Mouse (Mus musculus) lung, postnatal 10 days (tissue): ENCODE data around the gene Gbp2.

Experiments used
- DNase-seq: peaks from one replicate; pipeline ENCODE4 v3.0.0; 2021

Gene Gbp2

DNA sequence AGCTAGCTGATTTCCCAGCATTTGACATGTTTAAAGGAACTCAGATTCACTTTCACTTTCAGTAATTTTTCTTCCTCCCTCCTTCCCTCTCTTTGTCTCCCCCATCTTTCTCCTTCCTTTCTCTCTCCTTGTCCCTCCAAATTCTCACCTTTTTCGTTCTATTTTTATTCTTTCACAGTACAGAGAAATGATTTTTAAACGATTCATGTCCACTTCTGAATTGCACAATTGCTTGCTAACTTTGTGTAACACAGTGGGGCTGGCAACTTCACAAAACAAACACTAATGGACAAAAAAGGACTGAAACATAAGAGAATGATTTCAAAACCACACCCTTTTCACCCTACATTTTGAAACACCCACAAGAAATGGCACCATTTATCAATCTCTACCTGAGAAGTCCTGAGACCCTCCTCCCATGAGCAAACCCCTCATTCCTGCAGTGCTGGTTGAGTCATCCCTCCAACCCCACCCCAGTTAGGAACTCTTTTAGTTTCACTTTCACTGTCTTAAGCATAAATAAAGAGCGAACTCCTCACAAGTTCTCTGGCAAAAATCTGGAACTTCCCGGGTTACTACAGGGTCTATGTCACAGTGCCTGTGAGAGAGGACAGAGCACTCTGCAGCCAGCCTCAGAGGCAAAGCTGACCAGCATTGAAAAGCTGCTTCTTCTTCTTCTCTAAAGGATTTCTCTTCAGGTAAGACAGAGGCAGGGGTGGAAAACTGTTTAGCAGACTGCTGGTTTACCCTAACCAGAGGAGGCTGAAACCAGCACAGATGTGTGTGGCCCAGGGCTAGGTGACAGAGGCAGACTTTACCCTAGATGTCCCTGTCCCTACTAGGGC lies at the start of gene Gbp2:
TSS of gene Gbp2 (plus strand) at position 492 of the 845 bp plus-strand sequence.
- DNase-seq: peak; percentile 73

DNA sequence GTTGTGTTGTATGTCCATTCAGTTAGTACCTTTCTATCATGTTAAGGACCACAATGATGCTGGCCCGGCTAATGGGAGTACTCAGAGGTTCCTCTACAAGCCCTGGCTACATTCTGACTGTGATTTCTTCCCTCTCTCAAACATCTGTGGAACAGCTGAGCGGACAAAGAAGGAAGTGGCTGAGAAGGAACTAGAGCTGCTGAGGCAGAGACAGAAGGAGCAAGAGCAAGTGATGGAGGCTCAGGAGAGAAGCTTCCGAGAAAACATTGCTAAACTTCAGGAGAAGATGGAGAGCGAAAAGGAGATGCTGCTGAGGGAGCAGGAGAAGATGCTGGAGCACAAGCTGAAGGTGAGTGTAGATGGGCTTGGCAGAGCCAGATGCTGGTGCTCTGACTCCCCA lies 49.7 kb upstream of the Gbp2 start:
- DNase-seq: no peak

DNA sequence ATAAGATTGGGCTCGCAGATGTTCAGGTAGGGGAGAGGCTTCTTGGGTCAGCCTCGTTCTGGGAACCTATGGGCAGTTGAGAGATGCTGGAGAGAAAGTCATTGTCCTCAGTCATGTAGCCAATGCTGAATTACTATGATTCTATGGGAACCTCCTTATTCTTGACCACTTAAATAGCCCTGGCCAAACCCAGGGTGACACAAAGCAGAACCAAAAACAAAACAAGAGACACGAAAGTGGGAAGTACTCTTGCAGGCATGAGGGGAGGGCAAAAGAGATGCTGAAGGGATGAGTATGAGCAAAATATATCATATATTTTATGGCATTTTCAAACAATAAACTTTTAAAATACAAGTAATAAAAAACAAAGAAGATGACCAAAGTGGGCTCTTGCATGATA lies 43.3 kb upstream of the Gbp2 start:
- DNase-seq: no peak

DNA sequence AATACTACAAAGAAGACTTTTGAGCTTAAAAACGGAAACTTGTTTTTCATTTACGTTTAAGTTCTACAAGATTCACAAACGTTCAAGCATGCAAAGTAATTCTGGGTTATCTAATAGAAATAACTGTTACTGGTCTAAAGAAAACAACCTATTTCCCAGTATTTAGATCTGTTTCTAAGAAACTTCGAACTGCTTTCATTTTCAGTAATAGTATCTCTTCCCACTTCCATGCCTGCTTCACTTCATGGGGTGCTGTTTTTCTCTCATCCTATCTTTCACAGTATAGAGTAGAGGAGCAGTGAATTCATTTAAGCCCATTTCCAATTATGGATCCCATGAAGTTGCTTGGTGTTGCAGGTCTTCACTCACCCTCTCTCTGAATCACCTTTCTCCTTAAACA lies 42.1 kb upstream of the Gbp2 start:
- no peak for DNase-seq

GRCm38 (mm10) chr3:142583067-142583466 lies 37.3 kb upstream of the Gbp2 start:
- DNase-seq: no peak

DNA sequence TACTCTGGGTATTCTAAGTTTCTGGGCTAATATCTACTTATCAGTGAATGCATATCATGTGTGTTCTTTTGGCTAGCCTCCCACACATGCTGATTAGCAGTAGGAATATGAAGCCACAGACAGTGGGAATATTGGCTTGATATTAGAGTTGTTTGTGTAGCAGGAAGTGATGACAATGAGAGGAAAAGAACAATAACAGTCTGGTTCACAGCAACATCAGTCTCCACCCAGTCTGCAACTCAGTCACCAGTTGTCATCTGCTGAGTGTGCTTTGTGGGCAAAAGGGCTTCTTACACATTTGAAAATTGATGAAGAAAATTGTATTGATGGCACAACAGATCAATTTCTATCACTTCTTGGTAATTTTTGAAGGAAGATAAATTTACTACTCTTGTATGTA lies 33.0 kb upstream of the Gbp2 start:
- DNase-seq: peak; percentile 16

DNA sequence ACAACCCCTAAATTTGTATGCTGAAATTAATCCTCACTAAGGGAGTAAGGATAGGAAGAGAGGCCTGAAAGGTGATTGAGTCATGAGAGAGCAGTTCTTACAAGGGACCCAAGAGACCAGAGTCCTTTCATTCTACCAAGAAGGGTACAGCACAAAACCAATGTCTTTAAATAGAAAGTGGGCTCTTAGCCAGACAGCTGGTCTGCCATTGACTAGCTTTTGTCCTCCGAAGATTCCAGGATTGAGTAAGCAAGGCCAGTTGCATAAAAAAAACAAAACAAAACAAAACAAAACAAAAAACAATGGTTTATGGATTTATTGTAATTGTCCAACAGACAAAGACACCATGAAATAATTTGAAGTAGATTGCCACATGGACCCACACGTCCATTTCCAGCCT lies 31.5 kb upstream of the Gbp2 start:
- no peak for DNase-seq

DNA sequence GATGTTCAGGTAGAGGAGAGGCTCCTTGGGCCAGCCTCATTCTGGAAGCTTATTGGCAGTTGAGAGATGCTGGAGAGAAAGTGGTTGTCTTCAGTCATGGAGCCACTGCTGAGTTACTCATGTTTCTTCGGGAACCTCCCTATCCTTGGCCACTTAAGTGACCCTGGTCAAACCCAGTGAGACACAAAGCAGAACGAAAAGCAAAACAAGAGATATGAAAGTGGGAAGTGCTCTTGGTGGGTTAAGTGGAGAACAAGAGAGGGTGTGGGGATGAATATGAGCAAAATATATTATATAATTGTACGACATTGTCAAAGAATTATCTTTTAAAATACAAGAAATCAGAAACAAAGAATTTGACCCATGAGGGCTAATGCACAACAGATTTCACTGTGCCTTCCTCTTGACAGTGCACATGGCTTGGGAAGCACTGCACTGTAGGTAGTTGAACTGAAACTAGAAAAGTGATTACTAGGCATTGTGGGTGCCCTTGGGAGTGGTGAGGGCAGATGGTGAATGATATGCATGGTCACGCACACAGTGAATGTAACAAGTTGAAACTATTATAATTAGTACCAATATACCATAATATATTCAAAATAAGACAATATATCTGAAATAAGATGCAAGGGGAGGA lies 29.9 kb upstream of the Gbp2 start:
- DNase-seq: no peak

DNA sequence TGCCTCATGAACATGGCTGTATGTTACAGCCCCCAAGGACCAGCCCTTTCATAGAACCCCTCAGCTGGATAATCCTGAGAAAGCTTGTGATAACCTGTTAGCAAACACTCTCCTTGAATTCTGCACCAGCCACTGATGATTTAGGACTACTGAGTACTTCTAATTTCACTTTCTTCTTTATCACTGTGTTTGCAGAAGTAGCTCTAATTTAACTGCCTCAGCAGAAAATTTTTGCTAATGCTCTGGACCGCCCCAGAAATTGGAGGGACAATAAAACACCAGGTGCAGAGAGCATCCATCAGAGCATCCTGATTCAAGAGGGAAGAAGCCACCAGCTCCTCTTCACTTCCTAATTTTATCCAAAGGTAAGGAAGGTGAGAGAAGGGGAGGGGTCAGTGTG lies 25.9 kb upstream of the Gbp2 start, which contains the start of gene Gbp2b:
TSS of gene Gbp2b (plus strand) at position 301 of the 400 bp plus-strand sequence.
- no peak for DNase-seq

DNA sequence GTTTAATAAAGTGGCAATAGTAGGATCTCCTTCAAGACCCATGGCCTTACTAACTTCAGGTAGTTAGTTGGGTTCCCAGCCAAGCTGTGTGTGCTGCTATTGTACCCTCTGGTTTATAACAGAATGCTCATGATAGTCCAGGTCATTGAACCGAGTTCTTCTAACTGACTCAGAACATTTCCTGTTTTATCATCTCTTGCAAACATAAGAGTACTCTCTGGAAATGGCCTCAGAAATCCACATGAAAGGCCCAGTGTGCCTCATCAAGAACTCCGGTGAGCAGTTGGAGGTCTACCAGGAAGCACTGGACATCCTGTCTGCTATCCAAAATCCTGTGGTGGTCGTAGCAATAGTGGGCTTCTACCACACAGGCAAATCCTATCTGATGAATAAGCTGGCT lies 22.5 kb upstream of the Gbp2 start:
- DNase-seq: no peak

DNA sequence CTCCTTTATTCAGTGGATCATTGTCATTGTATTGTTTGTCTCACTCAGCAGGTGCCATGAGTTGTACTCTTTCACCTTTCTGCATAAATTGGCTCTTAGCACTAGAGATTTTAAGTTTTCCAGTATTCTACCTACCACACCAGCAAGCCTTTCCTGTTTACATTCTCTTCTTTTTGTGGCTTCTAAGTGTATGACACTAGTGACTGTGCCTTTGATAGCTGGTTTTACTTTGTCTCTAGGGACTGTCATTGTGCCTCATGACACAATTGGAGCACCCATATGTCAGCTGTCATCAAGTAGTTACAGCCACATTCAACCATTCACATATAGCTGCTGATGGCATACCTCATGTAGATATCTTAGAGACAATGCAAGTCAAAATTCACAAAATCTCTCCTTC lies 18.7 kb upstream of the Gbp2 start:
- no peak for DNase-seq

DNA sequence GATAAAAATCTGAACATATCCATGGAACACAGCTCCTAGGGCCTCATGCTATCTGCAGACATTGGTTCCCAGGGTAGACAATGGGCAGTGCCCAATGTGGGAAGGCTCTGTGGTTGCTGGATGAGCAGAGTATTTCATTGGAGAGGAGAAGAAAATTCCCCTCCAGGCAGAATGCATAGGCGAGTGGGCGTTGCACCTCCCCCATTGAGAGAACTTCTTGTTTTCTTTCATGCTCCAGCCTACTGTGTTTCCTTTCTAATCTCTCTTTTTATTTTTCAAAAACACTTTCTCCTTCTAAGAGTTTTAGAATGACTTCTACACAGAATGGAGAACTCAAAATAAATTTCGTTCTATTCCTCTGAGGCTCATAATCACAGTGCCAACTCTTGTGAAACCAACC lies 1.7 kb upstream of the Gbp2 start:
- DNase-seq: no peak

DNA sequence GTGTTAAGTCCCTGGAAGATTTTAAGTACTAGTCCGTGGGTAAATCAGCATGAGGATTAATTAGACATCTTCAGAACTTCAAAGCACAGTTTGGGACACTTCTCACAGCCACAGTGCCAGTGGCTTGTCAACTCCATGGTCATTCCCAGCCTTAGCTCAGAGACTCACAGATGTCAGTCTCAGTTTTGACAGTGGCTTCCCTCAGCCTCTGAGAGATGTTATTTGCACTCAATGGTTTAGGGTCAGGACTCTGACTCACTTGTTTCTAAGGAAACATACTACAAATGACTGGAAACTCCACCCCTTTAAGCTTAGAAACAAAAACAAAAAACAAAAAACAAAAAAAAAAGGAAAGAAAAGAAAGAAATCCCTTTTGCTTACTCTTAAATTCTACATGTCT lies 796 bp upstream of the Gbp2 start:
- DNase-seq: peak; percentile 10

DNA sequence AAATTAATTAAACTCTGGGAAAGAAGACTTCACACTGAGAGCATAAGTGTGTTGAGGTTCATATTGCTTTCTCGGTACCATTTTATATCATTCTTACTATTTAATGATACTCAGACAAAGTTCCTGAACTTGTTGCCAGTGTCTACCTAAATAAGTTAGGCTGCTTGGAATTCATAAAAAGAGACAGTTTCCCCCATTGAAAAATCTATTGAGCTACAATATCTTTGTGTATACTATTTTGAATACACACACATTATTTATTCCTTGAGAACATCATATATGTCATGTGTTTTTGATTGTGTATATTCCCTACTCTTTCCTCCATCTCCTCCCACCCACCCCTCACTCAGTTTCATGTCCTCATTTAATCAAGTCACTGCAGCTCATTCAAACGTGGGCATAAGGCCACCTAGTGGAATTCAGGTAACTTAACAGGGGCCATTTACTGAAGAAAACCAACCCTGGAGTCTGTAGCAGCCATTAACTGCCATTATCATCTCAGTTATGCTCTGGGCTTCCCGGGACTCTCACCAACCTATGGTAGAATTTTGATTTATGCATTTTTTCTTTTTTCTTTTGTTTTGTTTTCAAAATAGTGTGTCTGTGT lies 657 bp downstream of the Gbp2 start:
- peak; percentile 29 for DNase-seq

DNA sequence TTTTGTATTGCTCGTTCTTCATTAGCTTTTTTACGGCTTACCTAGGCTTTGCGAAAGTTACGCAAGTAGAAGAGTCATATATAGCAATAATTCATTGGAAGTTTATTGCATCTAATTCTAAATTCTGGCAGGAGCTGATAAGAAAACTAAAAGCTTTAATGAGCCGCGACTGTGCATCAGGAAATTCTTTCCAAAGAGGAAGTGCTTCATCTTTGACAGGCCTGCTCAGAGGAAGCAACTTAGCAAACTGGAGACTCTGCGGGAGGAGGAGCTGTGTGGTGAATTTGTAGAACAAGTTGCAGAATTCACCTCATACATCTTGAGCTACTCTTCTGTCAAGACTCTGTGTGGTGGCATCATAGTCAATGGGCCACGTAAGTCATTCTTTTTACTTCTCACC lies 10.0 kb downstream of the Gbp2 start:
- no peak for DNase-seq

GRCm38 (mm10) chr3:142640201-142640600 lies 19.8 kb downstream of the Gbp2 start:
- peak; percentile 70 for DNase-seq

GRCm38 (mm10) chr3:142645949-142646348 lies 25.5 kb downstream of the Gbp2 start:
- DNase-seq: peak; percentile 81

GRCm38 (mm10) chr3:142647836-142648235 lies 27.4 kb downstream of the Gbp2 start:
- DNase-seq: peak; percentile 40

GRCm38 (mm10) chr3:142650205-142650604 lies 29.8 kb downstream of the Gbp2 start:
- no peak for DNase-seq

DNA sequence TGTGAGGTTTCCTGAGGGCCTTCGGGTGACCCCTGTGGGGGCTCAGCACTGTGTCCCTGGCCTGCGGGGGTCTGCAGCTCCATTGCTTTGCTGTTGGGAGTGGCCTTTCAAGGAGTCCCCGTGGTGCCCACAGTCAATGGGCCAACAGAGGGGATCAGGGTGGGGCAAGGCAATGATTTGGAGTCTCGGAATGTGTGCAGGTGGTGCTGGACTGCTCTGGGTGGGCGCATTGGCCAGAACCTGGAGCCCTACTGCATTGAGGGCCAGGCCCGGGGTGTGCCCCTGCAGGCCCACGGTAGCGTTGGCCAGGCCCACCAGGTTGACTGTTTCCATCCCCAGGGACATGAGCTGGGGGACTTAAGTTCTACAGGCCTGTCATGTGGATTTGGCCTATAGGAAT lies 44.3 kb downstream of the Gbp2 start:
- DNase-seq: no peak

- DNase-seq: no peak
These were observed 54.2 kb downstream of the Gbp2 start for GRCm38 (mm10) chr3:142674607-142675006.
